Mouse (Mus musculus) heart, postnatal 10 days (tissue): ENCODE measurements at regions not wholly inside any gene's neighbourhood (a gene's known extent, or its start where the extent isn't known, plus 50 kb on each side); places are given as distances from the start of the nearest gene placed in this dataset.
A peak's percentile ranks its signal among the peaks of the same experiment; 100 is the strongest.
"Not testable (repeated sequence)": the region's sequence is repeated elsewhere in the genome, so short reads cannot be mapped to it uniquely, and the experiment has no call there.

ENCODE experiments used
- DNase-seq, 2 experiments: peaks; one replicate each; pipeline ENCODE4 v3.0.0; 2021
- intact Hi-C: fragments of 180-260 bp; cut with DNase I; formaldehyde crosslinking; loops from one replicate; pipeline ENCODE4 v1.15.1; 2025

- intact Hi-C loops: no loop called here
- no peak for DNase-seq
Observed at GRCm38 (mm10) chr6:59102090-59102489, 77.7 kb upstream of the Fam13a start.

- DNase-seq: no peak
- intact Hi-C loops: no loop called here
Observed at GRCm38 (mm10) chr6:59103936-59104335, 79.6 kb upstream of the Fam13a start.

GRCm38 (mm10) chr6:59104496-59104895 is 80.1 kb upstream of the Fam13a start:
- intact Hi-C loops: no loop called here
- DNase-seq: no peak

- DNase-seq: no peak
- intact Hi-C loops: no loop called here
Observed at GRCm38 (mm10) chr6:59108102-59108501, 83.8 kb upstream of the Fam13a start.

GRCm38 (mm10) chr6:59132410-59132809 is 76.3 kb upstream of the Tigd2 start:
- intact Hi-C loops: no loop called here
- DNase-seq: peak in 1 of 2 experiments; percentile 1

GRCm38 (mm10) chr6:59133800-59134199 is 74.9 kb upstream of the Tigd2 start:
- intact Hi-C loops, DNase-seq: not testable (repeated sequence)

GRCm38 (mm10) chr6:59139702-59140101 is 69.0 kb upstream of the Tigd2 start:
- intact Hi-C loops: no loop called here
- no peak for DNase-seq

- intact Hi-C loops: no loop called here
- DNase-seq: no peak
Observed at GRCm38 (mm10) chr6:59142050-59142449, 66.6 kb upstream of the Tigd2 start.

GRCm38 (mm10) chr6:59147421-59147820 is 61.2 kb upstream of the Tigd2 start:
- intact Hi-C loops: no loop called here
- no peak for DNase-seq

GRCm38 (mm10) chr6:59155636-59156035 is 53.0 kb upstream of the Tigd2 start:
- no peak for DNase-seq
- intact Hi-C loops: no loop called here
